Mouse (Mus musculus): Measurements from ENCODE around the gene Btbd35f29. TPM values are rescaled to one million over a fixed set of nuclear protein-coding genes. Genes with fewer than 3 reads are reported as not detected.
"Not testable (repeated sequence)": the region's sequence is repeated elsewhere in the genome, so short reads cannot be mapped to it uniquely, and the experiment has no call there.

Btbd35f29 gene
- not detected for total RNA-seq (2021)

GRCm38 (mm10) chrX:31117374-31117773 is at the start of gene Btbd35f29:
Gene Btbd35f29 (plus strand): TSS chrX:31117674.
- DNase-seq (ENCODE audit: extremely low spot score in 1 of 2, low spot score in 2 of 2): not testable (repeated sequence)

GRCm38 (mm10) chrX:31141416-31141815 is 23.9 kb downstream of the Btbd35f29 start:
- DNase-seq (ENCODE audit: extremely low spot score in 1 of 2, low spot score in 2 of 2); intact Hi-C loops (cut with DNase I): not testable (repeated sequence)

More at GRCm38 (mm10) chrX:31117374-31117773, at the start of gene Btbd35f29:
- intact Hi-C loops (cut with DNase I): not testable (repeated sequence)

- DNase-seq (ENCODE audit: extremely low spot score in 1 of 2, low spot score in 2 of 2); intact Hi-C loops (cut with DNase I): not testable (repeated sequence)
These were observed 27.7 kb downstream of the Btbd35f29 start for GRCm38 (mm10) chrX:31145144-31145543.

GRCm38 (mm10) chrX:31145835-31146234 is 28.4 kb downstream of the Btbd35f29 start:
- DNase-seq (ENCODE audit: extremely low spot score in 1 of 2, low spot score in 2 of 2); intact Hi-C loops (cut with DNase I): not testable (repeated sequence)

- intact Hi-C loops (cut with DNase I); DNase-seq (ENCODE audit: extremely low spot score in 1 of 2, low spot score in 2 of 2): not testable (repeated sequence)
These were observed 41.1 kb downstream of the Btbd35f29 start for GRCm38 (mm10) chrX:31158534-31159085.

GRCm38 (mm10) chrX:31159450-31160322 is 42.2 kb downstream of the Btbd35f29 start:
- DNase-seq (ENCODE audit: extremely low spot score in 1 of 2, low spot score in 2 of 2); intact Hi-C loops (cut with DNase I): not testable (repeated sequence)

- DNase-seq (ENCODE audit: extremely low spot score in 1 of 2, low spot score in 2 of 2); intact Hi-C loops (cut with DNase I): not testable (repeated sequence)
These were observed 43.1 kb downstream of the Btbd35f29 start for GRCm38 (mm10) chrX:31160554-31160953.

- intact Hi-C loops (cut with DNase I); DNase-seq (ENCODE audit: extremely low spot score in 1 of 2, low spot score in 2 of 2): not testable (repeated sequence)
These were observed 45.2 kb downstream of the Btbd35f29 start for GRCm38 (mm10) chrX:31162638-31163037.

GRCm38 (mm10) chrX:31165193-31165592 is 47.7 kb downstream of the Btbd35f29 start:
- intact Hi-C loops (cut with DNase I); DNase-seq (ENCODE audit: extremely low spot score in 1 of 2, low spot score in 2 of 2): not testable (repeated sequence)

Other genes with a start within 250 kb of the Btbd35f29 start
- gene Spin2f, start 136.2 kb downstream of the Btbd35f29 start, total RNA-seq (2021): not detected
- not detected for gene Btbd35f26, start 218.8 kb downstream of the Btbd35f29 start, total RNA-seq (2021)